Mouse (Mus musculus) B cell, adult 62 days (primary cell): Measurements from ENCODE around the gene Rrad. TPM values are rescaled to one million over a fixed set of nuclear protein-coding genes. Genes with fewer than 3 reads are reported as not detected.

Experiments used
- total RNA-seq: library from RNA; stranded (reverse); gene quantifications from 4 replicates; pipeline ENCODE4 v1.2.4, GENCODE M21; 2023

Rrad gene
- 29.3 to 40.7 TPM (median 34.1 TPM) in 4 replicates for total RNA-seq

DNA sequence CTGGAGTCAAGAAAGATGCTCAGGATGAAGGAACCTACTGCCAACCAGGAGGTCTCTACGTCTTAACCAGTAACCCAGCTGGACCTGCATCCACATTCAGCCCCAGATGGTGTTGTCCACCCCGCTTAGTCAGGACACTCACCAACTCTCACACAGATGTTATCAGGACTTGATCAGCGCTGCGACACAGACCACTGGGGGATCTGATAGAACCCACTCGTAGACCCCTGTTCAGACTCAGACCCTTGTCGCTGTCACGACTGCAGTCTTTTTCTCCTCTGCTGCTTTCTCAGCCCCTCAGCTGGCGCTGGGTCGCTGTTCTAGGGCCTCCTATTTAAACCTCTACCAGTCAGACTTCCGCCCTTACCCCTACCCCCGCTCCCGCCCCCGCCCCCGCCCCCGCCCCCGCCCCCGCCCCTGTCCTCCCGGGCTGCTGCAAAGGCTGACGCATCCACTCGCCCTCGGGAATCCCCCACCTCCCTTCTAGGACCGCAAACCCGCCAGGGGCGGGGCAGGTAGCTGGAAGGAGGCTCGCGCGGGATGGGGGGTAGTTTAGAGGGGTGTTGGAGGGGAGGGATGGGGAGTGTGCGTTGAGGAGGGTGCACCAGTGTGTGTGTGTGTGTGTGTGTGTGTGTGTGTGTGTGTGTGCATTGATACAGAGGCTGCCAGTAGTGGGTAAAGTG is at the start of gene Rrad:
TSS of gene Rrad (minus strand) at position 347 of the 683 bp plus-strand sequence.

DNA sequence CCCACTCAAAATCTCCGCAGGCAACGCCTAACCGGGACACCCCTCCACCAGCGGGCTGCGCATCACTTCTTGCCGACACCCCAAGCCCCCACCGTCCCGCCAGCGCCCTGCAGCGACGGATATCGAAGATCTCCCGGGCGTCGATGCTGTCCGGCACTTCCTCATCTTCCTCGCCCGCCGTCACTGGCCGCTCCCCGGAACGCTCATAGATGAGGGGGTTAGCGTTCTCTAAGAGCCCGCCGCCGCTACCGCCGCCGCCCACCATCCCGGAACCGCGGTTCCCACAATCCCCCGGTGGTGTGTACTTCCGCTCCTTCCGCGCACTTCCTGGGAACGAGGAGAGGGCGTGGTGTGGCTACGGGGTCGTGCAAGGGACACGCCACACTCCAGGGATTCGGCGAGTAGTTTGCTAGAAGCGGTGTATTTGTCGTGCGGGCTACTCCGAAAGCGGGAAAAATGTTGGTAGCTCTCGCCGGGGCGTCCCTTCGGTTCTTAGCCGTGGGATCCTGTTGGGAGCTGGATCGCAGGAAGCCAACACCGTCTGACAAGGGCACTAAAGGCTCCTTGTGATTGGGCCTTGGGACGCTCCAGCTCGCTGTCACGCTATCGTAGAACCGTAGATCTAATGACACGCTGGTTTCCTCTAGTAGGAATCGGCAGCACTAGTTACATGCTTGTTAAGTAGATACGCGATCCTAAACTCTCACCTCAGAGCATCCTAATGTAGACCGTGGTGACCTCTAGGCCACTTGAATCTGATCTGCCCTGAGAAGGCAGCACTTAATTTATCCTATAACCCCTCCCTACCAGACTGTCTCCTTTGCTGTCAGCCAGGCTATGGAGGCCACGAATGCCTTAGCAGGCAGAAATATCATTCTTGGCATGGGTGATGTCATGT is 10.5 kb upstream of the Rrad start, which contains the start of gene Ciao2b:
TSS of gene Ciao2b (minus strand) at position 540 of the 898 bp plus-strand sequence.

GRCm38 (mm10) chr8:104624161-104624560 is 7.0 kb downstream of the Rrad start, which contains the start of gene Cdh16:
Gene Cdh16, minus strand, starts transcription at chr8:104624396.

GRCm38 (mm10) chr8:104591133-104591834 is 39.8 kb downstream of the Rrad start, which contains the start of gene Pdp2:
Gene Pdp2, plus strand, starts transcription at chr8:104591451.

Other genes with a start within 250 kb of the Rrad start
- gene Cmtm4, start 235.5 kb downstream of the Rrad start, total RNA-seq, result 0.77 to 0.94 TPM (median 0.84 TPM) in 4 replicates
- 63.0 to 107 TPM (median 77.6 TPM) in 4 replicates for gene Dync1li2, start 188.3 kb downstream of the Rrad start, total RNA-seq
- 3.6 to 4.5 TPM (median 3.7 TPM) in 4 replicates for gene Terb1, start 121.4 kb downstream of the Rrad start, total RNA-seq
- gene Nae1, start 96.7 kb downstream of the Rrad start, total RNA-seq, result 40.8 to 47.9 TPM (median 44.3 TPM) in 4 replicates
- 0.64 to 2.0 TPM (median 1.8 TPM) in 4 replicates for gene Car7, start 96.6 kb downstream of the Rrad start, total RNA-seq
- gene Pdp2, start 39.9 kb downstream of the Rrad start, total RNA-seq, result 9.9 to 10.4 TPM (median 10.1 TPM) in 4 replicates
- gene Cdh16, start 6.9 kb downstream of the Rrad start, total RNA-seq, result not detected in 4 replicates
- gene Ciao2b, start 10.6 kb upstream of the Rrad start, total RNA-seq, result 23.2 to 31.8 TPM (median 30.3 TPM) in 4 replicates
- gene Ces2a, start 102.7 kb upstream of the Rrad start, total RNA-seq, result not detected in 4 replicates
- gene Ces2b, start 200.2 kb upstream of the Rrad start, total RNA-seq, result not detected in 4 replicates
- gene Ces2c, start 215.7 kb upstream of the Rrad start, total RNA-seq, result 0.30 TPM in 1 of 4 replicates, not detected in the others